Mouse (Mus musculus): Measurements from ENCODE around the gene Arl6.

Arl6 gene

DNA sequence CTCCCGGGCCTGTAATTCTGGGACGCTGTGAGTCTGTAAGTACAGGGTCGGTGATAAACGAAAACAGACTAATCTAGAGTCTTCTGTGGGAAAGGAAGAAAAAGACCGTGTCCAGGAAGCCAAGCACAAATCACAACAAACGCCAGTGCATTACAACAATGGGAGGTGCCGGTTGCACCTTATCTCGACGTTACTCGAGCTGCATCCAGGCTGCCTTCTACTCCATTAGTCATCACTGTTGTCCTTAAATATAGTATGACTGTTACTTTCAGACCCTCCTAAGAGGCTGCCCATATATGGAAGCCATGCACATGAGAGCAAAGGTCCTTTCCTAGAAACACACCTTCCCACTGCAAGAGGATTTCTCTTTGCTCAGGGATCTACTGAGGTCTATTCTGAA lies 51.4 kb downstream of the Arl6 start:
- DNase-seq (ENCODE audit: low spot score in 2 of 2) = no peak

DNA sequence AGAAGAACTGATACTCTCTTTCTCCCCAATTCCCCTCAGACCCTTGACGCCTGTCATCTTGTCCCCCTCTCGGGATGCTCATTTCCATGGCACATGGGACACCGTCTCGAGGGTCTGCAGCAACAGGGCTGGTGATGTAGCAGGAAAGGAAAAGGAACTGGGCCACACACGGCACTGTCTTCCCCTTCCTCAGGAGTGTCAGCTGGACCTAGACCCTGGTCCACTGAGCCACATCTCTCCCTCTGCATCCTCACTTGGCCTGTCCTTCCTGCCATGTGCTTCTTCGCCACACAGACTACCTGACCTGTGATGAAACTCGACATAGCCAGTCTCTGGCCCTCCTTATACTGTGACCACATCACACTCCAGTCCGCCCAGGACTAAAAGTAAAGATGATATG lies 52.3 kb downstream of the Arl6 start:
- no peak for DNase-seq (ENCODE audit: low spot score in 2 of 2)

DNA sequence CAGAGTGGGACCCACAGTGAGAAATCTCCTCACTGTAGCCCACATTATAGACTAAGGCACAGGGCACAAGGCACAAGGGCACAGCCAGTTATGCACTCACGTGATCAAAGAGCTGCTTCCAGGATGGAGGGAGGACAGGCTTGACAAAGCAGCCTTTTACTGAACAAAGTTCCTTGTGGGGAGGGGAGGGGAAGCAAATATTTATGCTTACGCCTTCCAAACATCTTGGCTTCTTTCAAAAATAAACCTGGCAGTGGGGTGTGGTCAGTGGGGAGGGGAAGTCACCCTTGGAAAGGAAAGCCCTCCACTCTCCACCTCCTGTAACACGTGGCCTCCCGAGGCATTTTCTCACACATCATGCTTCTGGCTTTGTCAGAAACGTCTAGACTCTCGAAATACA lies 52.9 kb downstream of the Arl6 start:
- DNase-seq (ENCODE audit: low spot score in 2 of 2) = no peak

DNA sequence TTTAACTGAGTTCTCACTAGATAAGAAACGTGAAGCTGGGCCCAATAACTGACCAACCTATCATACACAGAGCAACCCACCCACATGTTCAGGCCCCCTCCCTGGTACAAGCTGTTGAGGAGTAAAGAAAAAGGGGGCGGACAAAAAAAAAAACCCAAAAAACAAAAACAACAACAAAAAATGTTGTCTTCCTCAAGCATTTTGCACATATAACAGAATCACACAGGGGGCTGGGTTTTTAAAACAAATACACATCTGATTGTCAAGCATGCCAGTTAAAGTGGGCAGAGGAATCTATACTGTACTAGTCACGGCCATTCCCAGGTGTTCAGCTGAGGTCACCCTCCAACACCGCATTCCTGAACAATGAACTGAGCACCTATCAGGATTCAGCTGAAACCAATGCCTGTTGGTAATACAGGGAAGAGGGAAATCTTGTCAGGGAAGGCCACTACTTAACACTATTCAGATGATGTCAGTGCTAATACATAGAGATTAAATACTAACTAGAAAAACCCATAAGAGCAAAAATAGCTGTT lies 53.4 kb downstream of the Arl6 start:
- no peak for DNase-seq (ENCODE audit: low spot score in 2 of 2)

DNA sequence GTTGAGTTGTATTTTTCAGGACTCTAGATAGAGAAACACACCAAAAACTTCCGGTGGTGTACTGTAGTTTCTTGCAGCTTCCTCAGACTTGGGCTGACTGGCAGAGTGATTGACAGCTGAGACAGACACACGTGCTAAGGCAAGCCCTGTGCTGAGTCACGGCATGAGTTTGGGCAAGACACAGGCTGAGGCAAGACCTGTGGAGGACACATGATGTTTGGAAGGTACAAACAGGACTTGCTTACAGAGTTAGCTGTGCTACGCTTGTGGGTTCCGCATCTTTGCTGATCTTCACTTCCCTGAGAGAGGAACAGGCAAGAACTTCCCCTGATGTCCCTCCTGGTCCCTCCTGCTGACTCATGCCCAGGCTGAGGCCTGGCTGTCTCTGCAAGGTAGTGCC lies 55.7 kb downstream of the Arl6 start:
- DNase-seq (ENCODE audit: low spot score in 2 of 2) = no peak

DNA sequence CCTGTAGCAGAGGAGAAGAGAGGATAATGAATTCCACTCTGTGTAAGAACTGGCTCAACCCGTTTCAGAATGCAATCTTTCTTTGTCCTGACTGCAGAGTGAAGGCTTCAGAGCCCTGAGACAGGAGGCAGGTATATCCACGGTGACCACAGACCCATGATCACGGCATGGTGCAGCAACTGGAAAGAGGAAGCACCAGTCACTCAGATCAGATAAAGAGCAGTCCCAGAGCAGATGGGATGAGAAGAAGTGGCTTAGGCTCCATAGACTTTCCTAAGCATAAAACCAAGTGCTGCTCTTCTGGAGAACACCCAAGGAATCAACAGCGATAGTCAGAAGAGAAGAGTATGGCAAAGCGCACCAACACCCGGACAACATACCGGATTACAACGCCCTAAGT lies 60.0 kb downstream of the Arl6 start:
- DNase-seq (ENCODE audit: low spot score in 2 of 2) = no peak

DNA sequence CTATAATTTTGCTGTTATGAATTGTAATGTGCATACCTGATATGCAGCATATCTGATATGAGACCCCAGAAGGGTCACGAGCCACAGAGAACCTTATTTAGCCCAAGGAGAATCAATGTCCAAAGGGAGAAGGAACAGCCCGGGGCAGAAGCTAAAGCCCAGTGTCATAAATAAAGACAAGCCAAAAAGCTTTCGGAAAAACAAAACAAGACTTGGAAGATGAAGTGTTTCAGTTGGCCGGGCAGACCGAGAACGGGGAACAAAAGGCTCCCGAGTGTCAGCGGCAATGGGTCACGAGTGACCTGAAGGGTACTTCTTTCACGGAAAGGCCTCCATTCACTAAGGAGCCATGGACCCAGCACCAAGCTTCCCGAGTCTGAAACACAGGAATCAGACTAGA lies 65.2 kb downstream of the Arl6 start:
- DNase-seq (ENCODE audit: low spot score in 2 of 2) = no peak

DNA sequence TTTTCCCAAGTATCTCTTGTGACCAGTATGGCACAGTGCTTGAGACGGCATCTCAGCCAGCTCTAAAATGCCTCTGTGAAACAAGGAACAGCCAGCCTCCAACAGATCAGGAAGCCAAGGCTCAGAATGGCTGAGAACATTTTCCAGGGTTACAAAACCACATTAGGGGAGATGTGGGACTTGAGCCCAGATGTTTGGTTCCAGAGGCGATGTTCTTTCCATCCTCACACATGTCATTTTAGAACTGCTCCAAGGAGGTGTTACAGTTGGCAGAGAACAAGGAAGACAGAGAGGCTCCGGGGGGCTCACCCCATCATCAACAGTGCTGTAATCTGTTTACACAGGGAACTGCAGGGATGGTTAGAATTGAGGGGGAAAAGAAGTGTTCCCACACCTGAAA lies 66.5 kb downstream of the Arl6 start:
- DNase-seq (ENCODE audit: low spot score in 2 of 2) = no peak

DNA sequence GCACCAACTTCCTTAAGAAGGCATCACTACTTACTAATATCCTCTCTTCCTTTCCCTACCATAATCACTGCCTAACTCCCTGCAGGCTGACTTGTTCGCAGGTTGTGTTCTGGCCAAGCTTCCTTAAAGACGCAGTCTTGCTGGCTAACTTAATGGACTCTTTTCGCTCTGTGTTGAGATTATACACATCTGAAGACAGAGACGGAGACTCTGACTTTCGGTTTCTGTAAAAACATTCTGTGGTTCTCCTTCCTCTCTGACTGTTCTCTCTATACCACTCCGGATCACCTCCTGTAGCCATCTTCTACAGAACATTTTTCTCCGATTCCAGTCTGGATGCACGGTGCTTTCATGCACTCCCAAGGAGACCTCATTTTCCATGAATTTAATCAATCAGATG lies 68.4 kb downstream of the Arl6 start:
- DNase-seq (ENCODE audit: low spot score in 2 of 2) = no peak

DNA sequence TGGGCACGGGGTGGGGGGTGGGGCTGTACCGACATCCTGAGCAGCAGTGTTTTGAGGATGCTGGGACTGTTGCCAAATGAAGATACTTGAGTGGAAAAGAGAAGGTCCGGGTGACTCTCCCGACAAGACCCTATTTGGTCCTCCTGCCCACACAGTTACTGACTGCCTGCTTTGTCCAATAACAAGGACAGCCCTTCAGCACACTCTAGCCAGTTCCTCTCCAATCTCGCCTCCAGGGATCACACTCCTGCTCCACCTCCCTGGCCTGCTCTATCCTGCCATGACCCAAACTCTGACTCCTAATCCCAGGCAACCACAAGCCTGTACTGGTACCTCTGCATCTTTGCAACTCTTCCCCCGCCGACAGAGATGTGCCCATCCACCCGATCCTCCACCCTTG lies 69.4 kb downstream of the Arl6 start:
- DNase-seq (ENCODE audit: low spot score in 2 of 2) = no peak

DNA sequence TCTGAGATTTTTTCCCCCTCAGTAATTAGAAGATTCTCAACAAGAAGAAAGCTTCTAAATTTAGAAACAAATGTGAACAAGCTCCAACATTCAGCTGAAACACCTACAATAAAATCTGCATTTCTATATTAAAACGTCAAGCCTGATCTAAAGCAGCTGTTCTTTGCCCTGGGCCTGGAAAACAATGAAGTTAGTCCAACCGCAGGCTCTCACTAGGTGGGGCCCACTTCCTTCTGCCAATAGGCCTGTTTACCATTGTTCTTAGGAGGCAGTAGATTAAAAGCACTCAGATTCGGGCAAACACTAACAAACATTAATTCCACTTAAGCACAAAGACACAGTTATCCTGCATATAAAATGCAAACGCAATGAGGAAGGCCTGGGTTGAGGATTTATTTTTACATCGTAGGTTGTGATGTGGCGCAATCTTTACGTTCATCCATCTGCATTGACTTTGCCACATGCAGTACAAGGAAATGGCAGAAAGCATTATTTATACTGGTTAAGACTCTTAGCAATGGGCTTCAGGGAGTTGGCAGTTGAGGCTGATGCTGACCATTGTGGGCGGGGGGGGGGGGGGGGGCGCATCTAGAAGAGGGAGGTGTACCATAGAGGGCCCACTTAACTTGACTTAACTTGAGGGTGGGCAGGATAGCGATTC lies 71.3 kb downstream of the Arl6 start:
- no peak for DNase-seq (ENCODE audit: low spot score in 2 of 2)

DNA sequence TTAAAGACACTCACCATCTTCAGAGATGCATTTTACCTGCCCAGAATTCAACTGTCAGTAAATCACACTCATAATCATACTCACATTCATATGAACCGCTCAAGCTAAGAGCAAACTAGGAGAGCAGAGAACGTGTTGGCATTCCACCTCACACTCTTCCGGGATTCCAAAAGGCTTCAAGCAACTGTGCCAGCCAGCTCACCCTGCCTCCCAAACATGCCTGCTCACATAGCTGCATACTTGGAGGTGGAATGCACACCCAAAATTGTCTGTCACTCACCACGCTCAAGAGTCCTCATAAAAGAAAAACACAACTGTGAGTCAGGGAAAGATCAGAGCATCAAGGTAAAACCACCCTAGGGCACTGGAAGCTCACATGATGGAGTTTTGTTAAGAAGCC lies 72.8 kb downstream of the Arl6 start:
- DNase-seq (ENCODE audit: low spot score in 2 of 2) = no peak

DNA sequence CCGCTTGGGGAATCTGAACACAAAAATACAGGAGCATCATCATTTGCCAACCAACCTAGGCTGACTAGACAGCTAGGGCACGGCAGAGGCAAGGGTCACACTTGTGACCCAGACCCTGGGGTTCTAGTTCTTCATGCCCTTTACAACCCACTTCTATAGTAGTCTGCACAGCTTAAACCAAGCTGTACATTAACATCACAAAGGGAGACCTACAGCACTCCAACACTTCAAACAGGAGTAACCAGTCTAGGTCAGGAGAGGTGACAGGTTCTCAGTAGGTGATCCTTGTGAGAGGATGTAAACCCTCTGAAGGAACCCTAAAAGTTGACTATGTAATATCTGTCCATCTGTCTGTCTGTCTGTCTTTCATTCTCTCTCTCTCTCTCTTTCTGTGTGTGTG lies 73.6 kb downstream of the Arl6 start:
- no peak for DNase-seq (ENCODE audit: low spot score in 2 of 2)

DNA sequence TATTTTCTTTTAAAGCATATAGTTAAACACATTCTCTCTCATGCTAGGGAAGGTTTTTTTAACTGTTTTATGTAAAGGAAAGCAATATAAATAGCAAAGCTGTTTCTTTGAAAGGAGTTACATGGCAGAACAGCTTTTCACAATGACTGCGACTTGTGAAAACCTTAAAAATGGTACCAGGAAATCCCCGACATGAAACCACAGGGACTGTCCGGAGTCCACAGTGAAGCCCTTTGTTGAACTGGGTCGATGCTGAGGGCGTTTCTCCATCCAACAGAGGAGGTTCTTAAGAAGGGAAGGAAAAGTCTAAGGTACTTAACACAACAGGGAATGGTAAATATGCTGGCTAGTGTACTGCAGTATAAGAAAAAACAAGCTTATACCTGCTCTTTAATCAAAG lies 75.2 kb downstream of the Arl6 start:
- no peak for DNase-seq (ENCODE audit: low spot score in 2 of 2)
